Mouse (Mus musculus): Measurements from ENCODE around the gene Trmt10a. TPM values are rescaled to one million over a fixed set of nuclear protein-coding genes. Genes with fewer than 3 reads are reported as not detected.
A peak's percentile ranks its signal among the peaks of the same experiment; 100 is the strongest.
"Not testable (repeated sequence)": the region's sequence is repeated elsewhere in the genome, so short reads cannot be mapped to it uniquely, and the experiment has no call there.

Trmt10a gene
- polyA plus RNA-seq, 1 experiment from 2014 or later, result 11.2 TPM

GRCm38 (mm10) chr3:138129110-138129509, 14.1 kb upstream of the Trmt10a start:
- Histone ChIP-seq H3K4me2 (ENCODE audit: low read depth, low read length) (no peak overlapping the region), H3K27me3 (replicated peaks; ENCODE audit: control insufficient read depth, insufficient read depth, low read length) (no peaks in the 10 kb centered on the region), H3K4me3 (ENCODE audit: low read depth, low read length) (no peak overlapping the region), H3K36me3 (ENCODE audit: control insufficient read depth, insufficient read depth, low read length) (no peaks in the 10 kb centered on the region), H3K9me3 (ENCODE audit: control insufficient read depth, low read length) (no peaks in the 10 kb centered on the region), H3K4me1 (ENCODE audit: control insufficient read depth, insufficient read depth, low read length) (no peaks in the 10 kb centered on the region), H3K27ac (replicated peaks; ENCODE audit: low read depth, low read length) (no peak overlapping the region), H3K9ac (ENCODE audit: low read depth, low read length) (no peak overlapping the region)
- ATAC-seq (ENCODE audit: low read depth) (no peak), DNase-seq (ENCODE audit: low spot score) (no peak)
- 98% methylated on average over 6 of the region's 6 CpGs for WGBS

GRCm38 (mm10) chr3:138130692-138131091, 12.6 kb upstream of the Trmt10a start:
- no peak; the same call in 1 of the 2 replicates for ATAC-seq (ENCODE audit: low read depth)
- H3K27me3 ChIP-seq (replicated peaks; ENCODE audit: control insufficient read depth, insufficient read depth, low read length), result no peaks in the 10 kb centered on the region
- no peak overlapping the region for H3K27ac ChIP-seq (replicated peaks; ENCODE audit: low read depth, low read length)
- no peak overlapping the region for H3K9ac ChIP-seq (ENCODE audit: low read depth, low read length)
- no peaks in the 10 kb centered on the region for H3K9me3 ChIP-seq (ENCODE audit: control insufficient read depth, low read length)
- no peaks in the 10 kb centered on the region for H3K36me3 ChIP-seq (ENCODE audit: control insufficient read depth, insufficient read depth, low read length)
- 59% methylated on average over 1 of the region's 1 CpGs for WGBS
- no peak overlapping the region for H3K4me3 ChIP-seq (ENCODE audit: low read depth, low read length)
- no peaks in the 10 kb centered on the region for H3K4me1 ChIP-seq (ENCODE audit: control insufficient read depth, insufficient read depth, low read length)
- no peak for DNase-seq (ENCODE audit: low spot score)
- no peak overlapping the region for H3K4me2 ChIP-seq (ENCODE audit: low read depth, low read length)

GRCm38 (mm10) chr3:138131168-138131567, 12.1 kb upstream of the Trmt10a start:
- no peaks in the 10 kb centered on the region for H3K9me3 ChIP-seq (ENCODE audit: control insufficient read depth, low read length)
- no peak for DNase-seq (ENCODE audit: low spot score)
- no peaks in the 10 kb centered on the region for H3K4me1 ChIP-seq (ENCODE audit: control insufficient read depth, insufficient read depth, low read length)
- no peak overlapping the region for H3K9ac ChIP-seq (ENCODE audit: low read depth, low read length)
- H3K27me3 ChIP-seq (replicated peaks; ENCODE audit: control insufficient read depth, insufficient read depth, low read length), result no peaks in the 10 kb centered on the region
- no peak for ATAC-seq (ENCODE audit: low read depth)
- H3K36me3 ChIP-seq (ENCODE audit: control insufficient read depth, insufficient read depth, low read length), result no peaks in the 10 kb centered on the region
- H3K27ac ChIP-seq (replicated peaks; ENCODE audit: low read depth, low read length), result no peak overlapping the region
- 50% methylated on average over 9 of the region's 9 CpGs for WGBS
- no peak overlapping the region for H3K4me2 ChIP-seq (ENCODE audit: low read depth, low read length)
- no peak overlapping the region for H3K4me3 ChIP-seq (ENCODE audit: low read depth, low read length)

GRCm38 (mm10) chr3:138133463-138133862, 9.8 kb upstream of the Trmt10a start:
- Histone ChIP-seq H3K27ac (replicated peaks; ENCODE audit: low read depth, low read length) (no peak overlapping the region), H3K36me3 (ENCODE audit: control insufficient read depth, insufficient read depth, low read length) (no peaks in the 10 kb centered on the region), H3K9ac (ENCODE audit: low read depth, low read length) (no peak overlapping the region), H3K9me3 (ENCODE audit: control insufficient read depth, low read length) (no peaks in the 10 kb centered on the region), H3K4me1 (ENCODE audit: control insufficient read depth, insufficient read depth, low read length) (no peaks in the 10 kb centered on the region), H3K4me2 (ENCODE audit: low read depth, low read length) (no peak overlapping the region), H3K27me3 (replicated peaks; ENCODE audit: control insufficient read depth, insufficient read depth, low read length) (no peaks in the 10 kb centered on the region), H3K4me3 (ENCODE audit: low read depth, low read length) (no peak overlapping the region)
- DNase-seq (ENCODE audit: low spot score) (no peak), ATAC-seq (ENCODE audit: low read depth) (no peak)
- WGBS, result 89% methylated on average over 8 of the region's 8 CpGs

- Histone ChIP-seq H3K36me3 (ENCODE audit: control insufficient read depth, insufficient read depth, low read length) (no peaks in the 10 kb centered on the region), H3K27me3 (replicated peaks; ENCODE audit: control insufficient read depth, insufficient read depth, low read length) (no peaks in the 10 kb centered on the region), H3K9ac (ENCODE audit: low read depth, low read length) (no peak overlapping the region), H3K4me3 (ENCODE audit: low read depth, low read length) (no peak overlapping the region), H3K4me2 (ENCODE audit: low read depth, low read length) (no peak overlapping the region), H3K9me3 (ENCODE audit: control insufficient read depth, low read length) (no peaks in the 10 kb centered on the region), H3K4me1 (ENCODE audit: control insufficient read depth, insufficient read depth, low read length) (no peaks in the 10 kb centered on the region), H3K27ac (replicated peaks; ENCODE audit: low read depth, low read length) (no peak overlapping the region)
- DNase-seq (ENCODE audit: low spot score) (no peak), ATAC-seq (ENCODE audit: low read depth) (no peak)
- WGBS, result 81% methylated on average over 11 of the region's 11 CpGs
These were observed 9.3 kb upstream of the Trmt10a start for GRCm38 (mm10) chr3:138133916-138134315.

- no peaks in the 10 kb centered on the region for H3K9me3 ChIP-seq (ENCODE audit: control insufficient read depth, low read length)
- ATAC-seq (ENCODE audit: low read depth) (no peak), DNase-seq (ENCODE audit: low spot score) (no peak)
- no peak overlapping the region for H3K9ac ChIP-seq (ENCODE audit: low read depth, low read length)
- H3K27me3 ChIP-seq (replicated peaks; ENCODE audit: control insufficient read depth, insufficient read depth, low read length), result no peaks in the 10 kb centered on the region
- H3K36me3 ChIP-seq (ENCODE audit: control insufficient read depth, insufficient read depth, low read length), result no peaks in the 10 kb centered on the region
- no peak overlapping the region for H3K27ac ChIP-seq (replicated peaks; ENCODE audit: low read depth, low read length)
- H3K4me1 ChIP-seq (ENCODE audit: control insufficient read depth, insufficient read depth, low read length), result no peaks in the 10 kb centered on the region
- WGBS, result 79% methylated on average over 1 of the region's 1 CpGs
- H3K4me3 ChIP-seq (ENCODE audit: low read depth, low read length), result no peak overlapping the region
- H3K4me2 ChIP-seq (ENCODE audit: low read depth, low read length), result no peak overlapping the region
These were observed 8.7 kb upstream of the Trmt10a start for GRCm38 (mm10) chr3:138134528-138134927.

GRCm38 (mm10) chr3:138138146-138138545, 5.1 kb upstream of the Trmt10a start:
- not testable (repeated sequence) for H3K9me3 ChIP-seq (ENCODE audit: control insufficient read depth, low read length); ATAC-seq (ENCODE audit: low read depth); H3K9ac ChIP-seq (ENCODE audit: low read depth, low read length); H3K4me2 ChIP-seq (ENCODE audit: low read depth, low read length); H3K4me3 ChIP-seq (ENCODE audit: low read depth, low read length); H3K27me3 ChIP-seq (replicated peaks; ENCODE audit: control insufficient read depth, insufficient read depth, low read length); H3K36me3 ChIP-seq (ENCODE audit: control insufficient read depth, insufficient read depth, low read length); DNase-seq (ENCODE audit: low spot score); H3K27ac ChIP-seq (replicated peaks; ENCODE audit: low read depth, low read length); H3K4me1 ChIP-seq (ENCODE audit: control insufficient read depth, insufficient read depth, low read length)
- WGBS, result 96% methylated on average over 13 of the region's 13 CpGs

GRCm38 (mm10) chr3:138139663-138140062, 3.6 kb upstream of the Trmt10a start:
- no peak for ATAC-seq (ENCODE audit: low read depth)
- H3K4me2 ChIP-seq (ENCODE audit: low read depth, low read length), result no peak overlapping the region
- H3K36me3 ChIP-seq (ENCODE audit: control insufficient read depth, insufficient read depth, low read length), result no peaks in the 10 kb centered on the region
- H3K9ac ChIP-seq (ENCODE audit: low read depth, low read length), result no peak overlapping the region
- H3K4me1 ChIP-seq (ENCODE audit: control insufficient read depth, insufficient read depth, low read length), result peaks cover 6% of the 10 kb centered on the region; the same call in 1 of the 2 replicates
- H3K9me3 ChIP-seq (ENCODE audit: control insufficient read depth, low read length), result no peaks in the 10 kb centered on the region
- H3K27me3 ChIP-seq (replicated peaks; ENCODE audit: control insufficient read depth, insufficient read depth, low read length), result no peaks in the 10 kb centered on the region
- H3K4me3 ChIP-seq (ENCODE audit: low read depth, low read length), result no peak overlapping the region
- H3K27ac ChIP-seq (replicated peaks; ENCODE audit: low read depth, low read length), result no peak overlapping the region
- 91% methylated on average over 6 of the region's 6 CpGs for WGBS
- no peak for DNase-seq (ENCODE audit: low spot score)

- peak; percentile 67 for DNase-seq (ENCODE audit: low spot score)
- ATAC-seq (ENCODE audit: low read depth), result no peak
- no peaks in the 10 kb centered on the region for H3K27me3 ChIP-seq (replicated peaks; ENCODE audit: control insufficient read depth, insufficient read depth, low read length)
- no peaks in the 10 kb centered on the region for H3K9me3 ChIP-seq (ENCODE audit: control insufficient read depth, low read length)
- H3K4me2 ChIP-seq (ENCODE audit: low read depth, low read length), result peak overlapping the region; percentile 45
- H3K36me3 ChIP-seq (ENCODE audit: control insufficient read depth, insufficient read depth, low read length), result no peaks in the 10 kb centered on the region
- H3K9ac ChIP-seq (ENCODE audit: low read depth, low read length), result peak overlapping the region; percentile 42; the same call in 1 of the 2 replicates
- peak overlapping the region; percentile 99 for H3K27ac ChIP-seq (replicated peaks; ENCODE audit: low read depth, low read length)
- 31% methylated on average over 4 of the region's 4 CpGs for WGBS
- peak overlapping the region; percentile 51 for H3K4me3 ChIP-seq (ENCODE audit: low read depth, low read length)
- H3K4me1 ChIP-seq (ENCODE audit: control insufficient read depth, insufficient read depth, low read length), result peaks cover 6% of the 10 kb centered on the region; the same call in 1 of the 2 replicates
These were observed 1.1 kb upstream of the Trmt10a start for GRCm38 (mm10) chr3:138142052-138142732.
